Mouse (Mus musculus) layer of hippocampus, adult 6 months (tissue): Measurements from ENCODE around the gene Casp2. TPM values are rescaled to one million over a fixed set of nuclear protein-coding genes. Genes with fewer than 3 reads are reported as not detected.

ENCODE experiments used
- long read RNA-seq, 2 experiments: library from polyadenylated mRNA; unstranded; transcript quantifications; one replicate each; pipeline ENCODE4 v2.0.0; 2019 to 2020
- polyA plus RNA-seq: library from polyadenylated mRNA; unstranded; fragments of <200 nt; fragmentation: Nextera tagmentation; gene quantifications from 2 replicates; pipeline ENCODE4 v1.2.3, GENCODE M21; 2021

Casp2 gene
- 3.2 and 3.9 TPM in 2 replicates for polyA plus RNA-seq
- long read RNA-seq, experiment 1, partial matches to known transcripts: 1 of 7 reads
- long read RNA-seq, experiment 1, other reads (novel, unspliced or antisense): 2 of 7 reads
- long read RNA-seq, experiment 2, transcript Casp2-201 (11 exons, 3,529 nt): major isoform, 18 of 28 reads
- long read RNA-seq, experiment 2, partial matches to known transcripts: 1 of 28 reads
- long read RNA-seq, experiment 2, other reads (novel, unspliced or antisense): 4 of 28 reads

GRCm38 (mm10) chr6:42264626-42265312, at the start of gene Casp2:
Gene Casp2, plus strand, starts transcription at chr6:42264985.

DNA sequence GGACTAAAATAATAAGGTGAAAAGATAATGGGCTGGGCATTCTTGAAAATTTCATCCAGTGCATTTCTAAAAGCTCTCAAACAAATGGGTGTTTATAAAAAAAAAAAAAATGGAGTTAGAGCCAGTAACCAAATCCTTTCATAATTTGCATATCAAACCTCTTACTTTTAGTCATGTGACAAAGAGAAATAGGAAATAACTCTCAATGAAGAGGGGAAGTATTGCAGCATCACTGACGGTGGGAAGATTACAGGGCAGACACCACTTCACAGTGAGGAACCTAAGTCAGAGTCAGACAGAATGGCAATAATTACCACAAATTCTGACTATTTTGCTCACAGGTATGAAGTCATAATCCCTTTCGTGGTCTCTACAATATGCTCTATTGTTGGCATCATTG, 49.8 kb upstream of the Casp2 start, which contains the start of gene Tas2r144:
Tas2r144 (plus strand) TSS at position 301 of the 400 bp plus-strand sequence.

GRCm38 (mm10) chr6:42245711-42246353, 19.0 kb upstream of the Casp2 start, which contains the start of gene Gstk1:
Gene Gstk1, plus strand, starts transcription at chr6:42245935.

DNA sequence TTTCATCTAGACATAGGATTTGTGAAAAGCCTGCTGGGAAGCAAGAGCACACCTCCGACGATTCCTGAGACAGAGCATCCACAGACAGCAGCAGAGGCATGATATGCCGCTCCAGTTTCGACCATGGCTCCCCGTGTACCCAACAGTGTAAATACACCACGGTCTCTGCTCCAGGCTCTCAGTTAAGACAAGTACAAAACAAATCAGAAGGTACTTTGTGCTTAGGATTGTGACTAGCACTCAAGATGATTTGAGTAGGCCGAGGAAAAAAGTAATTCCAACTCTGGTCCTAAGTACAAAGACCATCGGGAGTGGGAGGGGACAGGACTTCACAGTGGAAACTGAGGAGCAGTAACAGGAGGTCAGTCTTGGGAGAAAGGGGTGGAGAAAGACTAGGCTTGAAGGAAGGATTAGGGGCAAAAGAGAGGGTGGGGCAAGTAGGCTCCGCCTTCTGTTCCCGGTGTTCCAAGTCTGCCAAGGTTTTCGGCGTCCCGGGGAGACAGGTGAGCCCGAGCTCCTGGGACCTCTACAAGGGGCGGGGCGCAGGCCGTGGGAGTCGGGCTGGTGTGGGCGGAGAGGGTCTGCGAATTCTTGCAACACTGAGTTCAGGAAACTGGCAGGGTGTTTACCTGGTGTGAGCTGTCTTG, 3.1 kb upstream of the Casp2 start, which contains the start of gene Tmem139:
Tmem139 (plus strand) TSS at position 447 of the 647 bp plus-strand sequence.

DNA sequence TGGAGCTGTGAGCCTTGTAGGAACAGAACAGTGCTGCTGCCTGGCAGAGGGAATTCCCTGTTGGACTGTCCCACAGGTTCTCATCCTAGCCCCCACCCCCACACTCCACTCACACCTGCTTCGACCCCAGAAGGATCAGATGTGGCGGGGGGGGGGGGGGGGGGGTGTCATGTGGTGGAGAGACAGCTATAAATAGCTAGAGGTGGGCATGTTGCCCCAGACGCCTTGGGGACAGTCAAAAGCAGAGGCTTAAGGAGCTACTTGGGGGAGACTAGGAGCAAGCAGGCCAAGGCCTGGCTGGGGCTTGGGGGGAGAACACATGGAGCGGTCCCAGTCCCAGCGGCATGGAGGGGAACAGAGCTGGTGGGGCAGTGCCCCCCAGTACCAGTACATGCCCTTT, 21.7 kb downstream of the Casp2 start, which contains the start of gene Clcn1:
Clcn1 (plus strand) TSS at position 238 of the 400 bp plus-strand sequence.

GRCm38 (mm10) chr6:42324482-42325267, 59.9 kb downstream of the Casp2 start, which contains the start of gene Fam131b:
Gene Fam131b, minus strand, starts transcription at chr6:42324643.

Other genes with a start within 250 kb of the Casp2 start
- gene Sva, start 226.6 kb upstream of the Casp2 start, polyA plus RNA-seq: not detected in 2 replicates
- not detected in 2 replicates for gene Tas2r139, start 124.0 kb upstream of the Casp2 start, polyA plus RNA-seq
- not detected in 2 replicates for gene Tas2r144, start 49.7 kb upstream of the Casp2 start, polyA plus RNA-seq
- 43.2 and 47.5 TPM in 2 replicates for gene Gstk1, start 19.1 kb upstream of the Casp2 start, polyA plus RNA-seq
- gene Tmem139, start 3.0 kb upstream of the Casp2 start, polyA plus RNA-seq: 0.13 TPM in 1 of 2 replicates, not detected in the other
- 0.21 and 0.36 TPM in 2 replicates for gene Clcn1, start 21.7 kb downstream of the Casp2 start, polyA plus RNA-seq
- 4.0 and 5.2 TPM in 2 replicates for gene Fam131b, start 59.7 kb downstream of the Casp2 start, polyA plus RNA-seq
- 7.9 and 8.7 TPM in 2 replicates for gene Zyx, start 84.6 kb downstream of the Casp2 start, polyA plus RNA-seq
- 0.04 and 0.05 TPM in 2 replicates for gene Epha1, start 108.3 kb downstream of the Casp2 start, polyA plus RNA-seq
- not detected in 2 replicates for gene Tas2r143, start 135.3 kb downstream of the Casp2 start, polyA plus RNA-seq
- not detected in 2 replicates for gene Tas2r135, start 140.4 kb downstream of the Casp2 start, polyA plus RNA-seq
- gene Tas2r126, start 169.6 kb downstream of the Casp2 start, polyA plus RNA-seq: not detected in 2 replicates
- gene Olfr458, start 200.2 kb downstream of the Casp2 start, polyA plus RNA-seq: not detected in 2 replicates
- gene Olfr457, start 211.3 kb downstream of the Casp2 start, polyA plus RNA-seq: not detected in 2 replicates
- gene Olfr456, start 222.2 kb downstream of the Casp2 start, polyA plus RNA-seq: not detected in 2 replicates